Mouse (Mus musculus): ENCODE data around the gene Pigo.

GRCm38 (mm10) chr4:43074923-43075322 is 49.3 kb upstream of the Pigo start:
- TF ChIP-seq GATA1 (IDR thresholded peaks at IDR 0.05; ENCODE audit: borderline replicate concordance, low read length) (no peak), CTCF (IDR thresholded peaks at IDR 0.05; ENCODE audit: low read depth, low read length) (no peak)
